Mouse (Mus musculus) cortical plate, adult 2 months (tissue): ENCODE results near the gene Klhl2.

ENCODE experiments used
- CTCF ChIP-seq: fragments of 200-500 bp; IDR thresholded peaks from 2 replicates; pipeline ENCODE4 v1.5.1; 2011; ENCODE audit warnings: mild to moderate bottlenecking, control low read depth, low read length; ENCODE audit not compliant: insufficient read depth; ENCODE audit errors: extremely low read depth
- POLR2A ChIP-seq: fragments of 200-500 bp; IDR thresholded peaks from 2 replicates; pipeline ENCODE4 v1.6.1; 2011; ENCODE audit warnings: mild to moderate bottlenecking, low read length, control low read depth; ENCODE audit not compliant: insufficient read depth; ENCODE audit errors: extremely low read depth

DNA sequence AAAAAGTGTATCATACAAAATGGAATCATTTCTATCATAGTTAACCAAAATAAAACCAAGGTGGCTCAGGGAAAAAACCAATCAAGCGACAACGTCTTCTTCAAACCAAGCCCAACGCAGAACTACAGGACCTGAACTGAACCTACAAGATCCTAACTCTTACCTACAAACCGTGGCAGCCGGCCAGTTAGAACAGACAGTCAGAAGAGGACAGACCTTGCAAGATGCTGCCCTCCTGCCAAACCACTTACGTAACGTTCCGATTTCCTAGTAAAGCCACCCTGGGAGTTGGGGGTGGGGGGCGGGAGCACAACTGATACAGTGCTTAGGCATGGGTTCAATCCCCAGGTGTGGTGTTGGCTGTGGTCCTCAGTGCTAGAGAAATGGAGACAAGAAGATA lies 82.8 kb downstream of the Klhl2 start:
- TF ChIP-seq POLR2A, result no peak
- TF ChIP-seq CTCF, result no peak
